Mouse (Mus musculus) neural tube, embryonic 15.5 days (tissue): ENCODE measurements at regions not wholly inside any gene's neighbourhood (a gene's known extent, or its start where the extent isn't known, plus 50 kb on each side); places are given as distances from the start of the nearest gene placed in this dataset.

ENCODE experiments used
- ATAC-seq: fragments of 200-750 bp; cut with Nextera tagmentation; 2 replicates; pipeline ENCODE4 v1.8.0; 2017; ENCODE audit warnings: mild to moderate bottlenecking, moderate TSS enrichment, moderate library complexity; ENCODE audit not compliant: low FRiP score
- H3K27ac ChIP-seq: fragments of 300-500 bp; sonication (generic); replicated peaks from 2 replicates; pipeline ENCODE4 v1.5.1; 2015; ENCODE audit warnings: mild to moderate bottlenecking, inconsistent platforms
- H3K27me3 ChIP-seq: fragments of 300-500 bp; sonication (generic); replicated peaks from 2 replicates; pipeline ENCODE4 v1.6.1; 2015; ENCODE audit warnings: inconsistent platforms
- H3K36me3 ChIP-seq: fragments of 300-500 bp; sonication (generic); 2 replicates; pipeline ENCODE4 v1.6.1; 2015; ENCODE audit warnings: inconsistent platforms
- H3K4me1 ChIP-seq: fragments of 300-500 bp; sonication (generic); 2 replicates; pipeline ENCODE4 v1.6.1; 2015; ENCODE audit warnings: inconsistent platforms
- H3K4me2 ChIP-seq: fragments of 300-500 bp; sonication (generic); 2 replicates; pipeline ENCODE4 v1.6.1; 2015; ENCODE audit warnings: inconsistent platforms, mild to moderate bottlenecking, moderate library complexity
- H3K4me3 ChIP-seq: fragments of 300-500 bp; sonication (generic); replicated peaks from 2 replicates; pipeline ENCODE4 v1.5.1; 2015; ENCODE audit warnings: mild to moderate bottlenecking, inconsistent platforms
- H3K9ac ChIP-seq: fragments of 300-500 bp; sonication (generic); replicated peaks from 2 replicates; pipeline ENCODE4 v1.6.1; 2015; ENCODE audit warnings: mild to moderate bottlenecking, inconsistent platforms
- H3K9me3 ChIP-seq: fragments of 300-500 bp; sonication (generic); replicated peaks from 2 replicates; pipeline ENCODE4 v1.6.1; 2016; ENCODE audit warnings: inconsistent platforms
- WGBS: fragments of 180-500 bp; shearing (Covaris S2); methylation state at CpG from one replicate; pipeline ENCODE4 v1.1.7; 2015; ENCODE audit warnings: mixed read lengths; 5-methylcytosine and 5-hydroxymethylcytosine counted together

DNA sequence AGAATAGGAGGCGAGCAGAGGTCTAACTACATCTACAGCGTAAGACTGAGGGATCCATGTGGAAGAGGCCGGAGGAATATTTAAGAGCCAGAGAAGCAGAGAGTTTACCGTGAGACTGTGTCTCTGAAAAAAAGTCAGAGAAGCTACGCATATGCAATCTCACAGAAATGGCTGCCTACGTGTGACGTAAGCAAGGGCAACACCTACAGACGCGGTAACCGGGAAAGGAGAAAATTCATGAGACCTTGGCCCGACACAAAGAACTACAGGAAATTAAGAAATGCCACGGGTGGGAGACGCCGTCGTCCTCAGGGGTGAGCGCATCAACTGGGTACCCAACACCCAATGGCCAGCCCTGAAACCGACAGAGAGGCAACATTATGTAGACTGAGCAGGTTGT is 151.3 kb upstream of the Plcz1 start:
- Histone ChIP-seq H3K27me3 (no peaks in the 10 kb centered on the region), H3K9me3 (no peaks in the 10 kb centered on the region), H3K36me3 (no peaks in the 10 kb centered on the region), H3K4me2 (no peak overlapping the region), H3K4me1 (peaks cover 9% of the 10 kb centered on the region), H3K27ac (no peak overlapping the region), H3K4me3 (no peak overlapping the region), H3K9ac (no peak overlapping the region)
- 87% methylated on average over 17 of the region's 17 CpGs for WGBS
- ATAC-seq, result no peak

DNA sequence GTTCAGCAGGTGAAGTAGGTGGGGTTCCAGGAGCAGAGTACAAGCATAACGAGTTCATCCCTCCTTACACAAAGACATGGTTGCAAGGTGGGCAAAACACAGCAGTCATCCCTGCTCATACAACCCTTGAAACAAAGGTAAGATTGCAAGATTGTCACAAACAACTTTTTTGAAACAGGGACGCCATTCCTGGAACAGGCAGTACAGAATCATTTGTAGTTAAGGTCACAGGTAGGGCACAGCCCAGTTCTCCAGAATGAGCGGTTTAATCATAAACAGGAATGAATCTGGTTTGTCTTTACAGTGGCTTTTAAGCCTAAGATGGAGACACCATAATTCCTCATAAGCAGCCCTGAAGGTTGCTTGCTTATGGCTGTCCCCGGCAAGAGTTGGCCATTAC is 150.1 kb upstream of the Plcz1 start:
- Histone ChIP-seq H3K27me3 (no peaks in the 10 kb centered on the region), H3K4me3 (no peak overlapping the region), H3K4me1 (peaks cover 9% of the 10 kb centered on the region), H3K36me3 (no peaks in the 10 kb centered on the region), H3K9me3 (no peaks in the 10 kb centered on the region), H3K27ac (no peak overlapping the region), H3K9ac (no peak overlapping the region), H3K4me2 (no peak overlapping the region)
- WGBS, result 87% methylated on average over 4 of the region's 4 CpGs
- ATAC-seq, result no peak

DNA sequence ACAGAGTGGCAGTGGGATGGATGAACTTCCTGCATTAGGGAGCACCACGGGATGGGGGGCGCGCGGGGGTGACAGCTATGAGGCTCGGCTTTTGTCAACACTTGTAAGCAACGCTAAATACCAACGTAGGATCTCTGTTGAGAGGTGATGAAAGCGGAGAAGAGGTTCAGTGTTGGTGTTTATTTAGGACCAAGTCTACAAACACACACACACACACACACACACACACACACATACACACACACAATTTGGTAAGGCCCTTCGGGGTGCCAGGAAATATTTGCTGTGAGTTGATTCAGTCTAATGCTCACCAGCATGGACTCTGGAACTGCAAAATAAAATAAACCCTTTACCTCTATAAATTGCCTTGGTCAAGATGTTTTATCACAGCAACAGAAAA is 148.3 kb upstream of the Plcz1 start:
- no peak for ATAC-seq
- no peak overlapping the region for H3K9ac ChIP-seq
- H3K9me3 ChIP-seq, result no peaks in the 10 kb centered on the region
- 92% methylated on average over 9 of the region's 9 CpGs for WGBS
- no peak overlapping the region for H3K27ac ChIP-seq
- H3K36me3 ChIP-seq, result no peaks in the 10 kb centered on the region
- peaks cover 9% of the 10 kb centered on the region for H3K4me1 ChIP-seq
- H3K4me2 ChIP-seq, result no peak overlapping the region
- no peak overlapping the region for H3K4me3 ChIP-seq
- no peaks in the 10 kb centered on the region for H3K27me3 ChIP-seq

DNA sequence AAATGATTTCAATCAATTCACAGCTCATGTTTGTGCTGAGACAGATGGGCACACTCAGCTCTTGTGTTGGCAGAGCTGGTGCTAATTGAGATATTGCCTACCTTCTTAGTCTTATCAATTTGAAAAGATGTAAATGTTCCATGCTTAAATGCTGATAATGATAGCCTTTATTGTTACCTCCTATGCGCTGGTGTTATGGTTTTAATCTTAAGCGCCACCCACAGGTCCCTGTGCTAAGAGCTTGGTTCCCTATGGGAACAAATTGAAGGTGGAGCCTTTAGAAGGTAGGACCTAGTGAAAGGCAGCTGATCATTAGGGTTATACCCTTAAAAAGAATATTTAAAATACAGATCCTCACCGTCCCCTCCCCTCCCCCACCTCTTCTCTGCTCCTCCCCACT is 146.5 kb upstream of the Plcz1 start:
- Histone ChIP-seq H3K9ac (no peak overlapping the region), H3K4me1 (no peaks in the 10 kb centered on the region), H3K27me3 (no peaks in the 10 kb centered on the region), H3K27ac (no peak overlapping the region), H3K9me3 (no peaks in the 10 kb centered on the region), H3K36me3 (no peaks in the 10 kb centered on the region), H3K4me3 (no peak overlapping the region), H3K4me2 (no peak overlapping the region)
- no peak for ATAC-seq
- WGBS, result 84% methylated on average over 3 of the region's 3 CpGs

DNA sequence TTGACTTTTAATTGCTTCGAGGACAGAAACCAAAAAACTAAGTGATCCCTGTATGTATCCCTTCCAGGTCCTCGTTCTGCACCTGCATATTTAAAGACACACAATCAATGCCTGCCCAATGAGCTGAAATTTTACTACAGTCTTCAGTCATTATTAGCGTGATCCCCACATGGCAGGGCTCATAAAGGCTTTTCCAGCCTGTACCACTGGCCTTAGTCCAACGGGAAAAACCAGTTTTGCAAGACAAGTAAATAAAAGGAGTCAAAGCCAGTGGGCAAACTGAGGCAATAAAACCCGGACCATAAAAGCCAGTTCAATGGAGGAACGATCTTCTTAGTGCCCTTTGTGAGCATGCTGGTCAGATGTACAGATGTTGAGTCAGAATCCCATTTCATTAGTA is 145.8 kb upstream of the Plcz1 start:
- no peaks in the 10 kb centered on the region for H3K4me1 ChIP-seq

DNA sequence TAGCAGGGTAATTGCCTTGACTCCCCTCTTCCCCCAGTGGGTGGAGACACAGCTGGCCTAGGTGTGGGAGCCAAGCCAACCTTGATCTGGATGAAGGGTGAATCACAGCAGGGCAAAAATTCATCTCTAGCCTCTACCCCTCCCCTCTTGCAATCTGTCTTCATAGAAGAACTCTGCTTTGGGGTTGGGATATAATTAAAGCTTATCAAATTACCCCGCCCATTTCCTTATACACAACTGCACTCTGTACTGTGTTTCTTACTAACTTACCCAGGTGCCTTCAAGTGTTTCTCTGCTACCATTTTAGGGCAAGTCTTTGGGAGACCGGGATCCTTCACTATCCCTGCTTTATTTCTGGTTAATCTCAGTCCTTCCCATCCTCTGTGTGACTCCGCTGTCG is 138.7 kb upstream of the Plcz1 start:
- no peak for ATAC-seq
- WGBS, result 86% methylated on average over 4 of the region's 4 CpGs
- Histone ChIP-seq H3K27me3 (no peaks in the 10 kb centered on the region), H3K36me3 (no peaks in the 10 kb centered on the region), H3K4me1 (no peaks in the 10 kb centered on the region; the same call in 1 of the 2 replicates), H3K9me3 (no peaks in the 10 kb centered on the region), H3K9ac (no peak overlapping the region), H3K27ac (no peak overlapping the region), H3K4me3 (no peak overlapping the region), H3K4me2 (no peak overlapping the region)

More for the DNA sequence above, 145.8 kb upstream of the Plcz1 start:
- no peak for ATAC-seq
- Histone ChIP-seq H3K27ac (no peak overlapping the region), H3K36me3 (no peaks in the 10 kb centered on the region), H3K4me2 (no peak overlapping the region), H3K9ac (no peak overlapping the region), H3K4me3 (no peak overlapping the region), H3K9me3 (no peaks in the 10 kb centered on the region), H3K27me3 (no peaks in the 10 kb centered on the region)
- 11% methylated on average over 6 of the region's 6 CpGs for WGBS

DNA sequence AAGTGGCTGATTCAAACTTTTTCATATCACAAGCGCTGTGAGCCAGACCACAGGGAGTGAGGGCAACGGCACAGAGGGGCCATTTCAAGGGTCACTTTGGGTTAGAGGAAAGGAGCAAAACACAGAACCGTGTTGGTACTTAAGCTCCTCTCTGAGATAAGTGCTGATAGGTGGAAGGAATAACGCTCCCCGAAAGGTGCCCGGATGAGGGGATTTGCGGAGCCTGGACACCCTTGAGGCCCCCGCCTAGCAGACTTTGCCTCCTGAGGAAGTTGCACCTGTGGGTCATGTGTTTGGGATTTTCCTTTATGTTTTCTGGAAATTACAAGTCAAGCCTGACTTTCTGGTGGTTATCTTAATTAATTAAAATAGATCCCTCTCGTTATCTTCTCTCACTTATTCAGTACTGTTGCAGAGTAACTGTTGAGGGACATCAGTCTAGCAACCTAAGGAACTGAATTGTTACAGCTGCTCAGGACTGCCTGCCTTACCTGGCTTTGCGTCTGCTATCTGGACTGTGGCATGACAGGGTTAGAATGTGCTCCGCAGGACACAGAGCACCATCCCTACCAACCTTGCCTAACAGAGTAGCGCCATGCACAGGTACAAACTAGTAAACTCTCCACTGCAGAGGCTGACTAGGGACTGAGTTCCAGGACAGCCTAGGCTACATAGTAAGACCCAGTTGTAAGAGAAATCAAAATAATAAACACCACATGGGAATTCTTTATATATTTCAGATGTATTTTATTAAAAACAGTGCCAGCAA is 137.4 kb upstream of the Plcz1 start:
- no peaks in the 10 kb centered on the region; the same call in 1 of the 2 replicates for H3K4me1 ChIP-seq
- no peak overlapping the region for H3K9ac ChIP-seq
- no peak for ATAC-seq
- no peak overlapping the region for H3K27ac ChIP-seq
- H3K27me3 ChIP-seq, result no peaks in the 10 kb centered on the region
- 88% methylated on average over 12 of the region's 12 CpGs for WGBS
- H3K4me3 ChIP-seq, result no peak overlapping the region
- no peak overlapping the region for H3K4me2 ChIP-seq
- H3K36me3 ChIP-seq, result no peaks in the 10 kb centered on the region
- no peaks in the 10 kb centered on the region for H3K9me3 ChIP-seq

DNA sequence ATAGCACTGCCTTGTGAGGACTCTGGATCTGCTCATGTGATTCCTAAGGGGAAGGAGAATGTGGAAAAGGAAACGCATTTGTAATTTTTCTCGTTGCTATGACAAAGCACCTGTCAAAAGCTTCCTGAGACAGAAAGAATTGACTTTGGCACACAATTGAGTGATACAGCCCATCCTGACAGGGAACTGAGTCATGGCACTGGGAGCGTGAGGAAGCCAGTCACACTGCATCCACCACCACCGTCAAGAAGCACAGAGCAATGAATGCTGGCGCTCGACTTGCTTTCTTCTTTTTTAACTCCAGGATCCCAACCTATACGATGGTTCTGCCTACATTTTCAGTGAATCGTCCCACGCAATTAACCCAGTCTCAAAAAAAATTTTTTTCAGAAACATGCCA is 131.5 kb upstream of the Plcz1 start:
- Histone ChIP-seq H3K27me3 (no peaks in the 10 kb centered on the region), H3K4me3 (no peak overlapping the region), H3K9me3 (no peaks in the 10 kb centered on the region), H3K27ac (no peak overlapping the region), H3K4me2 (no peak overlapping the region), H3K4me1 (no peaks in the 10 kb centered on the region), H3K9ac (no peak overlapping the region), H3K36me3 (no peaks in the 10 kb centered on the region)
- 90% methylated on average over 9 of the region's 9 CpGs for WGBS
- ATAC-seq, result no peak

DNA sequence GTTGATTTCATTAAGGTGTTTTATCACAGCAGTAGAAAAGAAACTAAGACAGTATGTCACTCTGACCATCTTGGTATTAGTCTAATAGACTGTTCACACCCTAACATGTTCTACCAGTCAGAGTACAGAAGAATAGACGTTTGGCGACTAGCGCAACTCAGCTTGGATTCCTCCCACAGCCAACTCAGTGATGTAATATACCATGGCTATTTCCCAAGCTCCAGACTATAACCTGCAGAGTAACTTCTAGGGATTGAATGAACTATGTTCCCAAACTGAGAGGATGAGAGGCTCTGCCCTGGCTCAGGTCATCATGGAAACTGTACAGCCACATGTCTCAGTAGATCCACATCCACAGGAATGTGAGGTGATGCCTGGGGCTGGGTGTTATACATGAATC is 128.6 kb upstream of the Plcz1 start:
- no peak overlapping the region for H3K27ac ChIP-seq
- no peaks in the 10 kb centered on the region for H3K27me3 ChIP-seq
- 0 out of 2 replicates have a peak, but pooled peaks cover 5% of the 10 kb centered on the region for H3K4me1 ChIP-seq
- WGBS, result 95% methylated on average over 3 of the region's 3 CpGs
- no peaks in the 10 kb centered on the region for H3K9me3 ChIP-seq
- no peak overlapping the region for H3K4me2 ChIP-seq
- H3K4me3 ChIP-seq, result no peak overlapping the region
- no peak overlapping the region for H3K9ac ChIP-seq
- ATAC-seq, result no peak
- no peaks in the 10 kb centered on the region for H3K36me3 ChIP-seq

DNA sequence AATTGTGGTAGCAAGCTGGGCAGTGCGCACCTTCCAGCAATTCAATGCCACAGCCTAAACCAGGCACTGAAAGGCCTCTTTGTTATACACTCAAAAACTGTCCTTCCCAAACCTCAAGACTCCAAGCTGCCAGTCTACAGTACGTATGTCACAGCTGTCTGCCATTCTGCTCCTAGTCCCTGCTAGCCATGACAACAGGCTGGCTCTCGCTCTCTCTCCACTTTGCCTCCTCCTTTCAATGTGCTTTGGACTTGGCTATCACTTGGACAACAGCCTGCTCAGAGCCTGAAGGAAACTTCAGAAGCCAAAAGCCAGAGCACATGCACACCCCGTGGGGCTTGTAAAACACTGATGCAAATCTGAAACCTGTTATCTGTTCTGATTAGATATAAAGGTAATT is 125.9 kb upstream of the Plcz1 start:
- no peak for ATAC-seq
- Histone ChIP-seq H3K4me2 (no peak overlapping the region), H3K9ac (no peak overlapping the region), H3K36me3 (no peaks in the 10 kb centered on the region), H3K4me1 (0 out of 2 replicates have a peak, but pooled peaks cover 5% of the 10 kb centered on the region), H3K27me3 (no peaks in the 10 kb centered on the region), H3K4me3 (no peak overlapping the region), H3K27ac (no peak overlapping the region), H3K9me3 (no peaks in the 10 kb centered on the region)
- 61% methylated on average over 4 of the region's 4 CpGs for WGBS

DNA sequence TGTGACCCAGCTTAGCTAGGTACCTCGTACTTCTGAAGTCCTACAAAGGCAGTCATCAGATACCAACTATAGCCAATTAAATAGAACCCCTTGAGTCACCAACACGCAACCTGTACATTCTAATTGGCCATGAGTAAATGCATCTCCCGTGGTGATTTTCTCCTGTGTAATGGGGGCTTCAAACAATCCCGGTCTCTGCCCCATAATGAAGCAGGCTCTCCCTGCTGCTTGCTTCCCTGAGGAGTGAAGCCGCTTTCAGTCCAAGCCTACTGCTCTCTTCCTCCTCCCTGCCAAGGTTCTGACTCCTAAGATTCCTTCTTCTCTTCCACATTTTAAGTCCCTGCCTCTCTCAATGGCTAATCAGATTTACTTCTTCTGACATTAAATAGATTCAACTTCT is 121.5 kb upstream of the Plcz1 start:
- 0 out of 2 replicates have a peak, but pooled peaks cover 5% of the 10 kb centered on the region for H3K4me1 ChIP-seq
- no peaks in the 10 kb centered on the region for H3K36me3 ChIP-seq
- WGBS, result 79% methylated on average over 5 of the region's 5 CpGs
- H3K4me2 ChIP-seq, result no peak overlapping the region
- H3K9me3 ChIP-seq, result no peaks in the 10 kb centered on the region
- no peak for ATAC-seq
- H3K9ac ChIP-seq, result no peak overlapping the region
- no peak overlapping the region for H3K27ac ChIP-seq
- H3K4me3 ChIP-seq, result no peak overlapping the region
- H3K27me3 ChIP-seq, result no peaks in the 10 kb centered on the region

DNA sequence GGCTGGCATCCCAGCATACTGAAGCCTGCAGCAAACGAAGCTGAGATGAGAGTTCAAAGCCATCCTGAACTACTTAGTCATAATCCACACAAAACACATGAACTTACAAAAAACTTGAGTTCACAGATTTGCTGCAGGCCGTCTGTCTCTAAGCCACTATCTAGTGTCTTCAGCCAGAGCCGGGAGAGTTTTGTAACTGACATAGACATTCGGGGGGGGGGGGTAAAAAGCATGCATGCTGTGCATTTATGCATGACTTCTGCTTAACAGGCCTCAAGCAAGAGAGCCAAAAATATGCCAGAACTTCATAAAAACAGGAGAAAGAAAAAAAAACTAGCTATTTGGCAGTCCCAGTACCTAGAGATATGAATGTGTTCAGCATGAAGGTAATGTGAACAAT is 120.2 kb upstream of the Plcz1 start:
- no peak for ATAC-seq
- WGBS, result 87% methylated on average over 4 of the region's 4 CpGs
- no peak overlapping the region for H3K27ac ChIP-seq
- H3K36me3 ChIP-seq, result no peaks in the 10 kb centered on the region
- H3K4me2 ChIP-seq, result no peak overlapping the region
- no peak overlapping the region for H3K4me3 ChIP-seq
- H3K9me3 ChIP-seq, result no peaks in the 10 kb centered on the region
- H3K9ac ChIP-seq, result no peak overlapping the region
- no peaks in the 10 kb centered on the region for H3K27me3 ChIP-seq
- H3K4me1 ChIP-seq, result no peaks in the 10 kb centered on the region
